Mouse (Mus musculus): ENCODE measurements around the gene Cd151. TPM values are rescaled to one million over a fixed set of nuclear protein-coding genes. Genes with fewer than 3 reads are reported as not detected.

Gene Cd151
- 6.8 TPM for total RNA-seq (2023)

GRCm38 (mm10) chr7:141467230-141468030, at the start of gene Cd151:
Gene Cd151, plus strand, starts transcription at chr7:141467392.

DNA sequence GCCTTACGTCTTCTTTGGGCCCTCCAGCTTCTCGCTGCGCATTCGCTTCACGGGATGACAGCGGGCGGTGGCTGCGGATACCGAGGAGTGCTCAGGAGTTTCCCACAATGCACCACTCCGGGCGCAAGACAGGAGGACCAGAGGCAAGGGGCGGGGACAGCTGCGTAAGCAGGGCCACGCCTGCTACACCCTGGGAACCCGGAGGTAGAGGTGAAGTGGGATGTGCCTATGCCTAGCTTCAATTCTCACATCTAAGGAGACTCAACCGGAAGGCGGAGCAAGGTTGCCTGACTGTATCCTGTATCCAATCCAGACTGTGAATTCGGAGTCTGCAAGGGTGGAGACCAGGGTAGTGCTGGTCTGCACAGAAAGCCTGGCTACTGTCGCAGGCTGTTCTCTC, 37.9 kb upstream of the Cd151 start, which contains the start of gene Cend1:
Cend1 (minus strand) TSS at position 182 of the 400 bp plus-strand sequence.

GRCm38 (mm10) chr7:141437178-141438120, 29.7 kb upstream of the Cd151 start, which contains the start of gene Slc25a22:
Gene Slc25a22, minus strand, starts transcription at chr7:141437892.

DNA sequence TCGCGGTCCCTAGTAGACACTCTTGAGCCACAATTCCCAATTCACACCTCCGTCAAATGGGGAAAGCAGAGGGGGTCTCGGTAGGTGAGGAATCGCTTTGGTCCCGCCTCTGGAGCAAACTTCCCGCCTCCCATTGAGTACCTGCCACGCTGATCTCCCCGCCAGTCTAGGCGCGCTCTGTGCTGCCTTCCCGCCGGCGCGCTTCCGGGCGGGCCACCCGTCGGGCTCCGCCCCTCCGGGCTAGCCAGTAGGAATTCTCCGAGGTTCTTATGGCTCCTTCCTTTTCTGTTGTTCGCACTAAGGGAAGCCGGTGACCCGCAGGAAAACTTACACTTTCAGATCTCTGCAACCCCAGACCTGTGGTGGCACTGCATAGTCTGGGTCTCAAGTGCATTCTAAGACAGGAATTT, 23.4 kb upstream of the Cd151 start, which contains the start of gene Pidd1:
Pidd1 (minus strand) TSS at position 198 of the 410 bp plus-strand sequence.

DNA sequence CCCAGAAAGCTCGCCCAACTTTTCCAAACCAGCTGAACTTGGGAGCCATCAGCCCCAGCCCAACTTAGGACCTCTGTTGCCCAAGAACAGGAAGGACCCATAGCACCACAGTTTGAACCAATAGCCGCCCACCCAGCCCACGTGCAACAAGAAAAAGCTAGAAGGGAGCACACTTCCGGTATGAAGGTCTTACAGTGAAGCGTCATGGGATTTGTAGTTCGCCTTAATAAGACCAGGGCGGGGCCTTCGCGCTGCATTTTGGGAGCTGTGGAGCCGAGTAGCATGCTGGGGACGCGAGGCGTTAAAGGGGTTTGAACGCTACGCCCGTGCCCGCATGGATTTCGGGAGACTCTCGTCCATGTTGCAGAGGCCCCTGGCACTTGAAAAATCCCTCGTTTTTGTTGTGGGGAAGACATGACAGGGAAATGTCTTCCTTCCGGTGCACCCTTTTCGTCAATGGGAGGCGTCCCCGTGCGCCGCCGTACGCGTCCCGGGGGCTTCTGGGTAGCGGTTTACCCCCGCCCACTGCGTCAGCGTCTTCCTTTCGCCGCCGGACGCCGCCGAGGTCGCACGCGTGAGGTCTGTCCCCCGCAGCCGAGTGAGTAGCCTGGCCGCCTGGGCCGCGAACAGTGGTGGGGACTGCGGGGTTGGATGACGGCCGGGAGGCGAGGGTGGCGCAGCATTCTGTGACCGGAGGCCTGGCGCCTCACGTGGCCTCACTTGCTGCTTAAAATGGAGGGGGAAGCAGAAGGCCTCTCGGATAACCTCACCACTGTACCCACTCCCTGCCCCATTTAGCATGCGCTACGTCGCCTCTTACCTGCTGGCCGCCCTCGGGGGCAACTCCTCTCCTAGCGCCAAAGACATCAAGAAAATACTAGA, 19.8 kb upstream of the Cd151 start, which contains the start of gene Rplp2:
Rplp2 (plus strand) TSS at position 261 of the 882 bp plus-strand sequence.

DNA sequence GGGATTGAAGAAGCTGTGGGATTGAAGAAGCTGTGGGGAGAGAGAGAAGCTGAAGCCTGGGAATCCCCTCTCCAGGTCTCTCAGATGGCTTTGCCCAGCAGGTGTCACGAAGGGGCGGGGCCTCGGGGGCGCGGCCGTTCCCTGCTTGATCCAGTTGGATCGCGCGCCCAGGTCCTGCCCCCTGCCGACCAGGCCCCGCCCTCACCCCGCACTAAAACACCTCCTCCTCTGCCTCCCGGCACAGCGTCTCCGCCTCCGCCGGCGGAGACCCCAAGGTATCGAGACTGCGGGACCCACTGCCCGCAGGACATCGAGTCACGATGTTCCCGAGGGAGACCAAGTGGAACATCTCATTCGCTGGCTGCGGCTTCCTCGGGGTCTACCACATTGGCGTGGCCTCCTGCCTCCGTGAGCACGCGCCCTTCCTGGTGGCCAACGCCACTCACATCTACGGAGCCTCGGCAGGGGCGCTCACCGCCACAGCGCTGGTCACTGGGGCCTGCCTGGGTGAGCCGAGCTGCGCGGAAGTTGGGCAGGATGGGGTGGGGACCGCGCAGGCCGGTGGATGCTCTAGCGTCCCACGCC, 12.1 kb upstream of the Cd151 start, which contains the start of gene Pnpla2:
Pnpla2 (plus strand) TSS at position 232 of the 585 bp plus-strand sequence.

DNA sequence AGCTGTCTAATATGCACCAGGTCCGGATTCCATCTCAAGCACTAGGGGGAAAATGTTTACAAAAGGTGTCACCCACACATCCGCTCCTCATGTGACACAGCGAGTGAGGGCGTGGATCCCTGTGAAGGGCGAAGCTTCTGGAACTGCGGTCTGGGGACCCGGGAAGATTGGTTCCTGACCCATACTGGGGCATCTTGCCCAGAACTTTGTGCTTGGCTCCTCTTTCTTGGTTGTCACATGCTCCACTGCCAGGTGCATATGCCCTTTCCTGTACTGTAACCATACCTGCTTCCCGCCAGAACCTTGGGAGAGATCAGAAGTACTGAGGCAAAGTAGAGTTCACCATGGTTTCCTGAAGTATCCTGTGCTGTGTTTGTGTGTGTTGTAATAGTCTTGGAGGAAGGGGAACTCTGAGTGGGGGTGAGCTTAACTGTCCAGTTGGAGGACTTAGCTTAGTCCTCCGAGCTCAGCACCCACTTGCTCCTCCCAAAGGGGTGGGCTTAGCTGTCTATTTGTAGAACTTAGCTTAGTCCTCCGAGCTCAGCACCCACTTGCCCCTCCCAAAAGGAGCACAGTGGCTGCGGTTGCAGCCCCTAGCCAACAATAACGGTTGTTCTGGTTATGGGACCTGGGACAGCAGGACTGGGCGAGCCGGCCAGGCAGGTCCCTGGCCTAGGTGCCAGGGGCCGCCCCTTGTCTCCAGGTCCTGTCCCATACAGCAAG, 6.6 kb upstream of the Cd151 start, which contains the start of gene Cracr2b:
Cracr2b (plus strand) TSS at position 704 of the 723 bp plus-strand sequence.

GRCm38 (mm10) chr7:141475011-141475804, 8.0 kb downstream of the Cd151 start, which contains the start of the genes Polr2l and Tspan4:
Gene Polr2l, minus strand, starts transcription at chr7:141475132.
Gene Tspan4, plus strand, starts transcription at chr7:141475240.

Other genes with a start within 250 kb of the Cd151 start
- gene Phrf1, start 238.6 kb upstream of the Cd151 start, total RNA-seq (2023) = 157 TPM
- gene Irf7, start 200.9 kb upstream of the Cd151 start, total RNA-seq (2023) = 57.4 TPM
- not detected for gene Cdhr5, start 190.6 kb upstream of the Cd151 start, total RNA-seq (2023)
- not detected for gene Sct, start 188.3 kb upstream of the Cd151 start, total RNA-seq (2023)
- not detected for gene Drd4, start 175.4 kb upstream of the Cd151 start, total RNA-seq (2023)
- 58.1 TPM for gene Deaf1, start 139.7 kb upstream of the Cd151 start, total RNA-seq (2023)
- 20.9 TPM for gene Tmem80, start 139.7 kb upstream of the Cd151 start, total RNA-seq (2023)
- gene Eps8l2, start 128.5 kb upstream of the Cd151 start, total RNA-seq (2023) = not detected
- 97.8 TPM for gene Taldo1, start 75.2 kb upstream of the Cd151 start, total RNA-seq (2023)
- gene Gatd1, start 53.3 kb upstream of the Cd151 start, total RNA-seq (2023) = 31.1 TPM
- not detected for gene Cend1, start 37.9 kb upstream of the Cd151 start, total RNA-seq (2023)
- gene Slc25a22, start 29.5 kb upstream of the Cd151 start, total RNA-seq (2023) = 67.0 TPM
- 5.7 TPM for gene Pidd1, start 23.4 kb upstream of the Cd151 start, total RNA-seq (2023)
- 3,653 TPM for gene Rplp2, start 20.0 kb upstream of the Cd151 start, total RNA-seq (2023)
- 53.0 TPM for gene Pnpla2, start 12.2 kb upstream of the Cd151 start, total RNA-seq (2023)
- gene Cracr2b, start 6.3 kb upstream of the Cd151 start, total RNA-seq (2023) = 1.0 TPM
- gene Polr2l, start 7.7 kb downstream of the Cd151 start, total RNA-seq (2023) = 16.4 TPM
- 0.95 TPM for gene Tspan4, start 7.8 kb downstream of the Cd151 start, total RNA-seq (2023)
- 23.3 TPM for gene Chid1, start 72.5 kb downstream of the Cd151 start, total RNA-seq (2023)
- 41.1 TPM for gene Ap2a2, start 94.8 kb downstream of the Cd151 start, total RNA-seq (2023)
- gene Muc6, start 187.9 kb downstream of the Cd151 start, total RNA-seq (2023) = not detected
- 1.0 TPM for gene Muc2, start 222.9 kb downstream of the Cd151 start, total RNA-seq (2023)